Mouse (Mus musculus) mouse embryonic stem cell (cell line): ENCODE measurements around the gene Acsbg2.

Experiments
- in situ Hi-C, 2 experiments: fragments of 300-500 bp; cut with MboI; formaldehyde crosslinking; loops; 1 replicate in 1 of 2; 3 replicates in 1 of 2; pipeline ENCODE4 v1.14.3; 2019 to 2020; ENCODE audit warnings: low sequenced_read_pairs in 2 of 2, low pct_unique_long_range_greater_than_20kb in 1 of 2, mixed read lengths in 1 of 2; ENCODE audit not compliant: unreplicated experiment in 1 of 2

Gene Acsbg2

GRCm38 (mm10) chr17:56874936-56875651 is 847 bp upstream of the Acsbg2 start, which contains the start of gene 1700061G19Rik:
1700061G19Rik (plus strand) TSS chr17:56875477.
- in situ Hi-C loops: no loop called here

GRCm38 (mm10) chr17:56872512-56872911 is 1.7 kb downstream of the Acsbg2 start:
- in situ Hi-C loops: no loop called here

- in situ Hi-C loops: no loop called here
These were observed 2.5 kb downstream of the Acsbg2 start for GRCm38 (mm10) chr17:56871767-56872166.

- in situ Hi-C loops: no loop called here
These were observed 3.8 kb downstream of the Acsbg2 start for GRCm38 (mm10) chr17:56870287-56870953.

- in situ Hi-C loops: no loop called here
These were observed 4.7 kb downstream of the Acsbg2 start for GRCm38 (mm10) chr17:56869481-56869977.

GRCm38 (mm10) chr17:56866071-56866470 is 8.2 kb downstream of the Acsbg2 start:
- in situ Hi-C loops: no loop called here

- in situ Hi-C loops: no loop called here
These were observed 13.1 kb downstream of the Acsbg2 start for GRCm38 (mm10) chr17:56861197-56861596.

- in situ Hi-C loops: loop anchor here (5.0 kb wide), 2 partner anchors 42 to 47 kb away; no protein-coding TSS in a partner anchor
These were observed 15.3 kb downstream of the Acsbg2 start for GRCm38 (mm10) chr17:56858922-56859321.

- in situ Hi-C loops: loop anchor here (5.0 kb wide), 2 partner anchors 41 to 46 kb away; no protein-coding TSS in a partner anchor
These were observed 16.0 kb downstream of the Acsbg2 start for GRCm38 (mm10) chr17:56858216-56858615.

- in situ Hi-C loops: loop anchor here (5.0 kb wide), 2 partner anchors 38 to 43 kb away; no protein-coding TSS in a partner anchor
These were observed 18.8 kb downstream of the Acsbg2 start for GRCm38 (mm10) chr17:56855421-56855820.

GRCm38 (mm10) chr17:56851167-56851566 is 23.1 kb downstream of the Acsbg2 start:
- in situ Hi-C loops: no loop called here

- in situ Hi-C loops: no loop called here
These were observed 24.5 kb downstream of the Acsbg2 start for GRCm38 (mm10) chr17:56849710-56850109.

GRCm38 (mm10) chr17:56848785-56849184 is 25.5 kb downstream of the Acsbg2 start:
- in situ Hi-C loops: no loop called here

GRCm38 (mm10) chr17:56843678-56844077 is 30.6 kb downstream of the Acsbg2 start:
- in situ Hi-C loops: no loop called here

- in situ Hi-C loops: no loop called here
These were observed 32.1 kb downstream of the Acsbg2 start for GRCm38 (mm10) chr17:56842173-56842572.

- in situ Hi-C loops: no loop called here
These were observed 33.7 kb downstream of the Acsbg2 start for GRCm38 (mm10) chr17:56840524-56840923.

- in situ Hi-C loops: no loop called here
These were observed 37.9 kb downstream of the Acsbg2 start for GRCm38 (mm10) chr17:56836336-56836735.

- in situ Hi-C loops: no loop called here
These were observed 40.9 kb downstream of the Acsbg2 start for GRCm38 (mm10) chr17:56833381-56833780.

GRCm38 (mm10) chr17:56832918-56833317 is 41.3 kb downstream of the Acsbg2 start:
- in situ Hi-C loops: no loop called here
